Mouse (Mus musculus) lung, postnatal 4 days (tissue): ENCODE results near the gene Hrasls.

Source experiments
- DNase-seq, 2 experiments: peaks; one replicate each; pipeline ENCODE4 v3.0.0; 2021

The Hrasls gene

GRCm38 (mm10) chr16:29209605-29210411, at the start of gene Hrasls:
Gene Hrasls (plus strand): TSS chr16:29209695.
- DNase-seq, result peak; percentile 16 to 46

- DNase-seq, result no peak
Measured at GRCm38 (mm10) chr16:29162271-29162670, 47.2 kb upstream of the Hrasls start.

- DNase-seq, result no peak
Measured at GRCm38 (mm10) chr16:29167051-29167450, 42.4 kb upstream of the Hrasls start.

- no peak for DNase-seq
Measured at GRCm38 (mm10) chr16:29171741-29172140, 37.8 kb upstream of the Hrasls start.

DNA sequence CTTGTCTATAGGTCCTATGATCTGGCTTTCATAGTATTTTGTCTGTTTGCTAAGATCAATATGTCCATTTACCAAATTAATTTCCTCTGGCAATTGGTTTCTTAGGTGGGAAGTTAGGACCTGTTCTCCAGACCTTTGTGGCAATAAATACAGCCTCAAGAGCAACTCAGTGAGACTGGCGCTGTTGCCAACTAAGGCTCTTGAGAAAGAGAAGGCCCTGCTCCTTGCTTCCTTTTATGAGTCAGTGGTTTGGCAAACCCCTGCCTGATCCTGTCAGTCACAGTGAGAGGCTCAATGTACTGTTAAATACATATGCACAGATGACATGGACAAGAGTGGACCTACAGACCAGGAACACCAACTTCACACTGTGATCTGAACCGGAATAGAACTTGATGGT, 36.3 kb upstream of the Hrasls start:
- DNase-seq, result no peak

- no peak for DNase-seq
Measured at GRCm38 (mm10) chr16:29174831-29175350, 34.6 kb upstream of the Hrasls start.

GRCm38 (mm10) chr16:29192911-29193310, 16.6 kb upstream of the Hrasls start:
- no peak for DNase-seq

DNA sequence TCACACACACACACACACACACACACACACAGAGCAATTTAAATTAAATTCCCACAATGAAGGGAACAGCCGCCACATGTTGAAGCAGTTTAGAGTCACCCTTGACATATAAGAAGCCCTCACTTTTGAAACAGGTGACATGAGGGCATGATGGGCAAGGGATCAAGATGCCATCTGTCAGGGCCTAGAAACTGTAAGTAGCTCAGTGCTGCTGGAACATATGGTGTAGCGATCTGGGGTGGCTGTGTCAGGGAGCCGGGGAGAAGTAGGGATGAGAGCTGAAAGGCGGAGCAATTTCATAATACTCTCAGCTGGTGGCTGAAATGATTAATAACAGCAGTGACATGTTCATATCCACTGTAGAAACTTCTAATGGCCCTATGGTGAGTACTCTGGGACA, 15.5 kb upstream of the Hrasls start:
- DNase-seq, result no peak

- DNase-seq, result no peak
Measured at GRCm38 (mm10) chr16:29195156-29195555, 14.3 kb upstream of the Hrasls start.

DNA sequence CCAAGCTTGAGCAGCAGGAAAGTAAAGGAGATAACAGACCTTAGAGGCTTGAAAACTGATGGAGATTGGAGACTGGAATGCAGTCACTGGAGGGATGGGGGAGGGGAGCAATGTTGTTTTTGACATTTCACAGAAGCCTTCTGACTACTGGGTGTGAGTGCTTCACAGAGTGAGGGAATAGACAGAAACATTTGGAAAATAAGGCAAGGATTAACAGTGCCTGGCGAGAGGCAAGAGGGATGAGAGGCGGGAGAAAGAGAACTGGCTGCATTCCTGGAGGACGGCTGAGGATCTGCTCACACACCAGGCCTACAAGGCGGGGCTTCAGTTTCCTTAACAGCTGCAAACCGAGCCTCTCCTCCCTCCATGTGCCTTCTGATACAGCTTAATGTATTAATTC, 11.0 kb upstream of the Hrasls start:
- DNase-seq, result peak; percentile 11 to 35

- no peak for DNase-seq
Measured at GRCm38 (mm10) chr16:29201146-29201545, 8.3 kb upstream of the Hrasls start.

- no peak for DNase-seq
Measured at GRCm38 (mm10) chr16:29204875-29205274, 4.6 kb upstream of the Hrasls start.

- DNase-seq, result no peak
Measured at GRCm38 (mm10) chr16:29205581-29205980, 3.9 kb upstream of the Hrasls start.

- no peak for DNase-seq
Measured at GRCm38 (mm10) chr16:29208841-29209240, 654 bp upstream of the Hrasls start.

DNA sequence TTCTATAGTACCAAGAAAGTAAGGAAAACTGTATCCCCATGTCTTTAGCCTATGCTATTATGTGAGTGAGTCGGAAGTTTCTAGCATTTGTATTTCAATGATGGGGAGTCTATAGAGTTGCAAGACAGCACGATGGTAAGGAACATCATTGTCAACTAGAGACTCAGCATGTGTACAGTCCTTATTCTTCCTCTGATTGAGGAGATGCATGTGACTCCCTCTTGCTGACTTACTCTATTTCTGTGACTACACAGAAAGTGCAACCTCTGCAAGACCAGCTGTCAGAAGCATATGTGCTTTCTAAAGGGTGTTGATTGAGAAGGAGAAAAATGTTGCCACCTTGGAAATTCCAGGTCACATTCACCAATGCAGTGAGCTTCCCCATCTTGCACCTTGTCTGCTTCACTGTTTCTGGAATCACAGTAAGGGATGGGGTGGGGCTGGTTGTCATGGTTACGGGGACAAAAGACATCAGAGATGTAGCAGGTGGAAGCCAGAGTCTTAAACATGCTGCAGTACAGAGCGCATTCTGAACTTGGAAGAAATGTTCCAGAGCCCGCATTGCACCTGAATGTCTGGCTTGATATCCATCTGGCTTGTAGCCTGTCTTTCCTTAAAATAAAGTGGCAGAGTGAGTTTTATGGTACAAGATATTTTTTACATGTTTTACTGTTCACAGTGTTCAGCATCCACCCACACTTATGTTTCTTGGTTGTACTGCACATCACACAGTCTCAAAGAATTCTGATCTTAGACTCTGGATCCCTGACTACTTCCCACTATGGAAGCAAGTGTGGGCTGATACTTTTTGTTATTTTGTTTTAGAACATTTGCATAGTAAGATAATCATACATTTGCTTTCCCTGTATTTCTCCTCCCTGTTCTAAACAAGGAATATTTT, 7.2 kb downstream of the Hrasls start:
- DNase-seq, result no peak

DNA sequence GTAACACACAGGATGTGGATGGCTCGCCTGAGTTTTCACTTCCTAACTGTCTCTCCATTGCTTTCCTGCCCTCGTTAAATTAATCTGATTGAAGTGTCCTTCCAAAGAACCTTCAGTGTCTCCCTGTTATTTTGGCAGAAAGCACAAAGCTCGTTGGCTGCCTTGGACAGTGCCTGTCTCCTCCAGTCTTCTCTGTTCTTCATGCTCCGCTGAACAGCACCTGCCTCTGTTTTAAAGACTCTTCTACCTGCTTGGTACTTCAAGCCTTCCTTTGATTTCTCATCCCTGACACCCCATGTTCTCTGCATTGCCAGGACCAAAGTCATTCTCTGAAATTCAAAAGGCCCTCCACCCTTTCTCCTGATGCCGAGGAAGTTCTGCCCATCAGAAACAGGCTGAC, 26.5 kb downstream of the Hrasls start:
- DNase-seq, result no peak

- no peak for DNase-seq
Measured at GRCm38 (mm10) chr16:29254325-29254724, 44.8 kb downstream of the Hrasls start.
